Mouse (Mus musculus) brain, embryonic 14.5 days (tissue): Measurements from ENCODE around the gene Map2k3.

Experiments used
- CTCF ChIP-seq: fragments of 200-500 bp; IDR thresholded peaks from 2 replicates; pipeline ENCODE4 v1.5.1; 2012; ENCODE audit warnings: inconsistent platforms, mild to moderate bottlenecking, moderate library complexity, borderline replicate concordance; ENCODE audit not compliant: insufficient read depth, insufficient read length; ENCODE audit errors: extremely low read depth
- POLR2A ChIP-seq: fragments of 200-500 bp; IDR thresholded peaks from 2 replicates; pipeline ENCODE4 v1.6.1; 2012; ENCODE audit warnings: mild to moderate bottlenecking, inconsistent platforms, borderline replicate concordance; ENCODE audit not compliant: poor library complexity, insufficient read depth, insufficient read length, severe bottlenecking; ENCODE audit errors: extremely low read depth

- TF ChIP-seq CTCF: no peak
- TF ChIP-seq POLR2A: no peak
These were observed 729 bp downstream of the Map2k3 start for GRCm38 (mm10) chr11:60932503-60933020.
